Mouse (Mus musculus) CH12.LX (cell line): ENCODE measurements around the gene Grin2a.

Experiments used
- CHD2 ChIP-seq: IDR thresholded peaks from 2 replicates; pipeline ENCODE4 v1.6.1; 2011; ENCODE audit warnings: low read length, improper control_type of control experiment
- CTCF ChIP-seq, 2 experiments: IDR thresholded peaks in 1 of 2; conservative IDR thresholded peaks in 1 of 2; 2 replicates each; pipeline ENCODE4 v1.5.1; 2011 to 2012; ENCODE audit warnings: low read depth in 2 of 2, low read length in 2 of 2, improper control_type of control experiment in 1 of 2, inconsistent platforms in 1 of 2, mild to moderate bottlenecking in 1 of 2, moderate library complexity in 1 of 2
- POLR2A ChIP-seq: IDR thresholded peaks from 2 replicates; pipeline ENCODE4 v1.6.1; 2011; ENCODE audit warnings: low read depth, mild to moderate bottlenecking, improper control_type of control experiment, low read length
- POLR2AphosphoS2 ChIP-seq: IDR thresholded peaks from 2 replicates; pipeline ENCODE4 v1.6.1; 2011; ENCODE audit warnings: low read depth, low read length, improper control_type of control experiment
- RCOR1 ChIP-seq: conservative IDR thresholded peaks from 2 replicates; pipeline ENCODE4 v1.6.1; 2012; ENCODE audit warnings: low read depth, mild to moderate bottlenecking, inconsistent platforms, low read length, improper control_type of control experiment
- SIN3A ChIP-seq: IDR thresholded peaks from 2 replicates; pipeline ENCODE4 v1.6.1; 2012; ENCODE audit warnings: low read length, improper control_type of control experiment, inconsistent platforms
- TCF12 ChIP-seq: IDR thresholded peaks from 2 replicates; pipeline ENCODE4 v1.6.1; 2014; ENCODE audit warnings: low read depth, mild to moderate bottlenecking, inconsistent platforms, low read length, improper control_type of control experiment
- UBTF ChIP-seq: IDR thresholded peaks from 2 replicates; pipeline ENCODE4 v1.6.1; 2012; ENCODE audit warnings: low read depth, mild to moderate bottlenecking, inconsistent platforms, low read length, improper control_type of control experiment, moderate library complexity
- ZKSCAN1 ChIP-seq: IDR thresholded peaks from 2 replicates; pipeline ENCODE4 v1.6.1; 2012; ENCODE audit warnings: low read depth, inconsistent platforms, low read length, improper control_type of control experiment, borderline replicate concordance
- ZNF384 ChIP-seq: IDR thresholded peaks from 2 replicates; pipeline ENCODE4 v1.6.1; 2012; ENCODE audit warnings: low read depth, low read length, improper control_type of control experiment, inconsistent platforms

DNA sequence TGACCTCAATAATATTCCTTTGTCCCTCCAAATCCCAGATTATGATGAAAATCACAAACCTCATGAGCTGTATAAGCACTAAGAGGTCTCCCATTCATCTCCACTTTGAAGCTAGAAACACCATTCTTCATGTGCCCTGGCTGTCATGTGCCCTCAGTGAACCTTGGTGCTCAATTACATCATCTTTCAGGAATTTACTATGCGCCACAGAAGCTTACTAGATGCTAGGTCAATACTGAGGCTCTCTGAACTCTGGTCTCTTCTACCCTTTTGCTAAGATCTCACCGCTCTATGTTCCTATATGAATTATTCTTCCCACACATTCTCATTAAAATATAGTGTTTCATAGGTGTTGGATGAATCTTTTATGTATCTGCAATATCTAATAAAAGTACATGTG lies 387.9 kb downstream of the Grin2a start:
- no peak for TF ChIP-seq CTCF (conservative IDR thresholded peaks at IDR 0.05 in 1 of 2, IDR thresholded peaks at IDR 0.05 in 1 of 2; ENCODE audit: low read depth in 2 of 2, low read length in 2 of 2)
- TF ChIP-seq CHD2: no peak
- TF ChIP-seq TCF12: no peak
- TF ChIP-seq RCOR1: no peak
- no peak for TF ChIP-seq POLR2AphosphoS2
- no peak for TF ChIP-seq POLR2A
- TF ChIP-seq ZNF384: no peak
- no peak for TF ChIP-seq SIN3A
- TF ChIP-seq UBTF: no peak
- TF ChIP-seq ZKSCAN1: no peak
